Mouse (Mus musculus) liver, embryonic 11.5 days (tissue): ENCODE results near the gene Nfkbia. TPM values are rescaled to one million over a fixed set of nuclear protein-coding genes. Genes with fewer than 3 reads are reported as not detected.

ENCODE experiments used
- ATAC-seq: fragments of 200-750 bp; cut with Nextera tagmentation; replicated peaks from 2 replicates; pipeline ENCODE4 v1.8.0; 2017; ENCODE audit warnings: moderate number of reproducible peaks, mild to moderate bottlenecking, moderate TSS enrichment, moderate library complexity; ENCODE audit not compliant: low FRiP score
- DNase-seq: peaks from one replicate; pipeline ENCODE4 v3.0.0-alpha.2; 2017; ENCODE audit warnings: low spot score
- H3K27ac ChIP-seq: fragments of 300-500 bp; sonication (generic); 2 replicates; pipeline ENCODE4 v1.5.1; 2014; ENCODE audit warnings: mild to moderate bottlenecking, low read depth, low read length, control low read depth
- H3K27me3 ChIP-seq: fragments of 300-500 bp; sonication (generic); replicated peaks from 2 replicates; pipeline ENCODE4 v1.6.1; 2014; ENCODE audit warnings: low read length, mixed read lengths; ENCODE audit not compliant: control insufficient read depth, insufficient read depth
- H3K36me3 ChIP-seq: fragments of 300-500 bp; sonication (generic); 2 replicates; pipeline ENCODE4 v1.6.1; 2014; ENCODE audit warnings: mild to moderate bottlenecking, low read length, moderate library complexity, mixed read lengths; ENCODE audit not compliant: control insufficient read depth, insufficient read depth
- H3K4me1 ChIP-seq: fragments of 300-500 bp; sonication (generic); replicated peaks from 2 replicates; pipeline ENCODE4 v1.6.1; 2014; ENCODE audit warnings: low read length, mixed read lengths; ENCODE audit not compliant: control insufficient read depth, insufficient read depth
- H3K4me2 ChIP-seq: fragments of 300-500 bp; sonication (generic); 2 replicates; pipeline ENCODE4 v1.6.1; 2014; ENCODE audit warnings: mild to moderate bottlenecking, control low read depth, moderate library complexity
- H3K4me3 ChIP-seq: fragments of 300-500 bp; sonication (generic); 2 replicates; pipeline ENCODE4 v1.5.1; 2014; ENCODE audit warnings: low read depth, low read length, control low read depth
- H3K9ac ChIP-seq: fragments of 300-500 bp; sonication (generic); 2 replicates; pipeline ENCODE4 v1.6.1; 2014; ENCODE audit warnings: low read depth, low read length, control low read depth
- H3K9me3 ChIP-seq: fragments of 300-500 bp; sonication (generic); 2 replicates; pipeline ENCODE4 v1.6.1; 2016; ENCODE audit warnings: low read length, inconsistent platforms, mixed read lengths; ENCODE audit not compliant: control insufficient read depth
- WGBS: fragments of 180-500 bp; shearing (Covaris S2); extraction: QIAGEN DNeasy Blood & Tissue Kit; methylation state at CpG from one replicate; pipeline ENCODE4 v1.1.7; 2014; 5-methylcytosine and 5-hydroxymethylcytosine counted together
- polyA plus RNA-seq: library from polyadenylated mRNA; unstranded; fragments of >200 nt; fragmentation: Nextera tagmentation; extraction: Ambion mirVana; gene quantifications from 2 replicates; pipeline ENCODE4 v1.2.1, GENCODE M21; 2014

Gene Nfkbia
- polyA plus RNA-seq, 1 experiment from 2014 or later = 25.8 TPM

DNA sequence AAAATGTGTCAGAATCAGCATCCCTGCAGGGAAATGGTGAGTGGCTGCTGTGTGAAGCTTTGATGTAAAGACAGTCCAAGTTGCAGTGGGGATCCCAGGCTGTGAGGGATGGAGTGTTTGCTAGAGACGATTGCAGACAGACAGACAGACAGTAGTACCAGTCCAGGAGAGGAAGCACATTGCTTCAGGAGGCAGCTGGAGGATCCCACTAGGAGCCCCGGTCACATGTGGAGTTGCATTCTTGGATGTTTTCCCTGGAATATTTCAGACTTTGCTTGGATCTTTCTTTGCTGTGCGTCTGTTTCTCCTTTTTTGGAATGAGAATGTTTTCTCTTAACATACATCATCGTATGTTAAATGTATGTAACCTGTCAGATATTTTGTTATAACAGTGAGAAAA lies 38.5 kb downstream of the Nfkbia start:
- Histone ChIP-seq H3K36me3 (no peaks in the 10 kb centered on the region), H3K9ac (no peak overlapping the region), H3K4me1 (peaks cover 5% of the 10 kb centered on the region; the same call in 1 of the 2 replicates), H3K4me2 (no peak overlapping the region), H3K27me3 (no peaks in the 10 kb centered on the region), H3K9me3 (no peaks in the 10 kb centered on the region), H3K4me3 (no peak overlapping the region), H3K27ac (no peak overlapping the region)
- DNase-seq (no peak), ATAC-seq (no peak)
- WGBS = 73% methylated on average over 4 of the region's 4 CpGs

DNA sequence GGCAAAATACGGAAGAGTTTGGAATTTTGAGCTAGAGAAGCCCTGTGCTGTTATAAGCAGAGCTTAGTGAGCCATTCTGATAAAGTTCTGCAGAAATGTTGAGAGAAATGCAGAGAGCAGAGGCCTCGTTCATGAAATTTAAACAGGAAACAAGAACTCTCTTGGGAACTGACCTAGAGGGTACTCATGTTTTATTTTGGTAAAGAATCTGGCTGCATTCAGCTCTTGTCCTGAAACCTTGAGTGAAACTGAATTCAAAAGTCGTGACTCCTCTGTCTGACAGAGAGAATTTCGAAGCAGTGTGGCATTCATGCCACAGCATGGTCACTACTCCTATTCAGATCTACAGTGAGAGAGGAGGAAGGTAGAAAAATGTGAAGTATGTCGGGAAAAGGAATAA lies 39.6 kb downstream of the Nfkbia start:
- H3K27me3 ChIP-seq = no peaks in the 10 kb centered on the region
- DNase-seq = no peak
- no peaks in the 10 kb centered on the region for H3K9me3 ChIP-seq
- H3K4me1 ChIP-seq = peaks cover 4% of the 10 kb centered on the region; the same call in 1 of the 2 replicates
- no peak overlapping the region for H3K9ac ChIP-seq
- no peak overlapping the region for H3K4me3 ChIP-seq
- no peak for ATAC-seq
- no peak overlapping the region for H3K4me2 ChIP-seq
- H3K27ac ChIP-seq = no peak overlapping the region
- no peaks in the 10 kb centered on the region for H3K36me3 ChIP-seq
- WGBS = 64% methylated on average over 5 of the region's 5 CpGs

GRCm38 (mm10) chr12:55450421-55450820 lies 42.0 kb downstream of the Nfkbia start:
- WGBS = 58% methylated on average over 16 of the region's 16 CpGs
- H3K4me3 ChIP-seq = no peak overlapping the region
- DNase-seq (no peak), ATAC-seq (no peak)
- no peaks in the 10 kb centered on the region for H3K9me3 ChIP-seq
- no peak overlapping the region for H3K9ac ChIP-seq
- H3K27ac ChIP-seq = no peak overlapping the region
- no peak overlapping the region for H3K4me2 ChIP-seq
- H3K27me3 ChIP-seq = no peaks in the 10 kb centered on the region
- peaks cover 7% of the 10 kb centered on the region; the same call in 1 of the 2 replicates for H3K4me1 ChIP-seq
- H3K36me3 ChIP-seq = no peaks in the 10 kb centered on the region

GRCm38 (mm10) chr12:55449048-55449447 lies 43.4 kb downstream of the Nfkbia start:
- 78% methylated on average over 2 of the region's 2 CpGs for WGBS
- Histone ChIP-seq H3K4me1 (peaks cover 7% of the 10 kb centered on the region; the same call in 1 of the 2 replicates), H3K4me3 (no peak overlapping the region), H3K27ac (no peak overlapping the region), H3K9me3 (no peaks in the 10 kb centered on the region), H3K9ac (no peak overlapping the region), H3K36me3 (no peaks in the 10 kb centered on the region), H3K4me2 (no peak overlapping the region), H3K27me3 (no peaks in the 10 kb centered on the region)
- no peak for DNase-seq
- ATAC-seq = no peak

GRCm38 (mm10) chr12:55448457-55448856 lies 44.0 kb downstream of the Nfkbia start:
- H3K4me1 ChIP-seq = peaks cover 8% of the 10 kb centered on the region; the same call in 1 of the 2 replicates
- no peak overlapping the region for H3K4me2 ChIP-seq
- no peak overlapping the region for H3K4me3 ChIP-seq
- no peak for ATAC-seq
- H3K27me3 ChIP-seq = no peaks in the 10 kb centered on the region
- no peak for DNase-seq
- H3K27ac ChIP-seq = no peak overlapping the region
- WGBS = 74% methylated on average over 2 of the region's 2 CpGs
- no peaks in the 10 kb centered on the region for H3K9me3 ChIP-seq
- H3K9ac ChIP-seq = no peak overlapping the region
- no peaks in the 10 kb centered on the region for H3K36me3 ChIP-seq

DNA sequence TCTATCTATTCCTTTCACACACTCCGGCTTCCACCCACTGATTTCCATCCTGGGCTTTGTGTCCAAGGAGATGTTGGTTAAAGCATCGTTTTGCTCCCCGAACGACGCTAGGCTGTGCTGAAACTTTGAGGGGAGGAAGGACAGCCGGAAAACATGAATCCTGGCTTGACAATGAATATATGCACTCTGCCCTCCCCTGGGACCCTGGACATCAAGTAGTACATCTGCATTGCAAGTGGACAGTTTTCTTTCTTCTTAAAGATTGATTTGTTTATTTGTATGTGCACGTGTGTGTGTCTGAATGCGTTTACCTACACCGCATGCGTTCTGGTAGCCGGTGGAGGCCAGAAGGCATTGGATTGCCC lies 45.1 kb downstream of the Nfkbia start:
- no peak overlapping the region for H3K9ac ChIP-seq
- ATAC-seq = no peak
- 75% methylated on average over 11 of the region's 11 CpGs for WGBS

GRCm38 (mm10) chr12:55446746-55447395 lies 45.6 kb downstream of the Nfkbia start:
- Histone ChIP-seq H3K9ac (no peak overlapping the region), H3K9me3 (no peaks in the 10 kb centered on the region), H3K27ac (peak overlapping the region; percentile 54; the same call in 1 of the 2 replicates), H3K4me2 (no peak overlapping the region), H3K36me3 (no peaks in the 10 kb centered on the region), H3K4me3 (no peak overlapping the region), H3K27me3 (no peaks in the 10 kb centered on the region), H3K4me1 (peaks cover 11% of the 10 kb centered on the region; the same call in 1 of the 2 replicates)
- DNase-seq (no peak), ATAC-seq (peak; percentile 24)
- 38% methylated on average over 13 of the region's 13 CpGs for WGBS

More for the DNA sequence above, 45.1 kb downstream of the Nfkbia start:
- Histone ChIP-seq H3K27ac (no peak overlapping the region), H3K4me2 (no peak overlapping the region), H3K4me3 (no peak overlapping the region), H3K27me3 (no peaks in the 10 kb centered on the region), H3K36me3 (no peaks in the 10 kb centered on the region), H3K9me3 (no peaks in the 10 kb centered on the region), H3K4me1 (peaks cover 11% of the 10 kb centered on the region; the same call in 1 of the 2 replicates)
- no peak for DNase-seq

DNA sequence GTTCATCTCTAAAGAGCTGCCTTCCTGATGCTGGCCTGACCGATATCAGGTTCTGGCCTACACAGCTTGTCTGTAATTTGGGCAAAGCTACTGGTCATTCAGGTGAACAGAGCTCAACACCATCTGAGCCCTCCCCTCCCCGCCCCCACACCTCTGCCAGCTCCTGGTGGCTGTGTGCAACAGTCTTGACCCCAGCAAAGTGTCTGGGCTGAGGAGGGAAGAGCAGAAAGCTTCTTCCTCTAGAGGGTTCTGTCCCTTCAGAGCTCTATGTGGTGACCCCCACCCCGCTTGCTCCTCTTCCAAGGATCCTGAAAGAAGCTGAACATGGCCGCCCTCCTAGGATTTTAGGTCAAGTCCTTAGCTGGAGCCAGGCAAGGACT lies 46.1 kb downstream of the Nfkbia start:
- no peak for ATAC-seq
- Histone ChIP-seq H3K4me2 (no peak overlapping the region), H3K36me3 (no peaks in the 10 kb centered on the region), H3K27me3 (no peaks in the 10 kb centered on the region), H3K9me3 (no peaks in the 10 kb centered on the region), H3K4me3 (no peak overlapping the region), H3K4me1 (peaks cover 11% of the 10 kb centered on the region; the same call in 1 of the 2 replicates), H3K27ac (peak overlapping the region; percentile 54; the same call in 1 of the 2 replicates), H3K9ac (no peak overlapping the region)
- no peak for DNase-seq
- 88% methylated on average over 4 of the region's 4 CpGs for WGBS

GRCm38 (mm10) chr12:55445583-55445982 lies 46.9 kb downstream of the Nfkbia start:
- no peak overlapping the region for H3K4me3 ChIP-seq
- H3K9me3 ChIP-seq = no peaks in the 10 kb centered on the region
- no peaks in the 10 kb centered on the region for H3K27me3 ChIP-seq
- DNase-seq (no peak), ATAC-seq (no peak)
- H3K9ac ChIP-seq = no peak overlapping the region
- peaks cover 11% of the 10 kb centered on the region; the same call in 1 of the 2 replicates for H3K4me1 ChIP-seq
- WGBS = 80% methylated on average over 4 of the region's 4 CpGs
- no peak overlapping the region for H3K4me2 ChIP-seq
- H3K27ac ChIP-seq = no peak overlapping the region
- H3K36me3 ChIP-seq = no peaks in the 10 kb centered on the region
